Mouse (Mus musculus) heart, adult 2 months (tissue): ENCODE measurements around the gene Slc48a1. TPM values are rescaled to one million over a fixed set of nuclear protein-coding genes. Genes with fewer than 3 reads are reported as not detected.

ENCODE experiments used
- DNase-seq, 2 experiments: peaks; one replicate each; pipeline ENCODE4 v3.0.0; 2021
- H3K27ac ChIP-seq: fragments of 200-600 bp; 2 replicates; pipeline ENCODE4 v1.8.1; 2022
- H3K27me3 ChIP-seq: fragments of 200-500 bp; 2 replicates; pipeline ENCODE4 v1.6.1; 2012; ENCODE audit warnings: mild to moderate bottlenecking, low read length, inconsistent platforms, mixed read lengths; ENCODE audit not compliant: control insufficient read depth, insufficient read depth
- H3K36me3 ChIP-seq: fragments of 200-500 bp; 2 replicates; pipeline ENCODE4 v1.6.1; 2012; ENCODE audit warnings: low read length, inconsistent platforms; ENCODE audit not compliant: control insufficient read depth, insufficient read depth
- H3K4me1 ChIP-seq: fragments of 200-500 bp; 2 replicates; pipeline ENCODE4 v1.6.1; 2011; ENCODE audit warnings: low read length; ENCODE audit not compliant: control insufficient read depth, insufficient read depth
- H3K4me3 ChIP-seq: fragments of 200-600 bp; 2 replicates; pipeline ENCODE4 v1.8.1; 2022
- H3K79me2 ChIP-seq: fragments of 200-500 bp; replicated peaks from 2 replicates; pipeline ENCODE4 v1.6.1; 2012; ENCODE audit warnings: mild to moderate bottlenecking, inconsistent platforms, low read length, moderate library complexity, mixed read lengths; ENCODE audit not compliant: control insufficient read depth, insufficient read depth
- H3K9ac ChIP-seq: fragments of 200-500 bp; 2 replicates; pipeline ENCODE4 v1.6.1; 2012; ENCODE audit warnings: low read depth, mild to moderate bottlenecking, control low read depth, inconsistent platforms, low read length, mixed read lengths
- CTCF ChIP-seq: fragments of 200-600 bp; IDR thresholded peaks from 2 replicates; pipeline ENCODE4 v1.8.1; 2022; ENCODE audit warnings: antibody characterized with exemption, mild to moderate bottlenecking, moderate library complexity
- EP300 ChIP-seq: fragments of 200-500 bp; IDR thresholded peaks from 2 replicates; pipeline ENCODE4 v1.6.1; 2011; ENCODE audit warnings: low read depth, low read length, control low read depth; ENCODE audit not compliant: insufficient read depth
- POLR2A ChIP-seq: fragments of 200-500 bp; IDR thresholded peaks from 2 replicates; pipeline ENCODE4 v1.6.1; 2011; ENCODE audit warnings: mild to moderate bottlenecking, low read depth, low read length, control low read depth; ENCODE audit not compliant: insufficient read depth
- WGBS: fragments of 180-500 bp; shearing (Covaris S2); methylation state at CpG from one replicate; pipeline ENCODE4 v1.1.7; 2018; 5-methylcytosine and 5-hydroxymethylcytosine counted together
- intact Hi-C: fragments of 180-260 bp; cut with DNase I; formaldehyde crosslinking; loops from one replicate; pipeline ENCODE4 v1.15.1; 2025
- polyA plus RNA-seq: library from polyadenylated mRNA; depleted of rRNA; stranded (reverse); fragments of >200 nt; gene quantifications from 2 replicates; pipeline ENCODE4 v1.2.3, GENCODE M21; 2012
- total RNA-seq, 2 experiments: library from RNA; stranded (reverse); gene quantifications; 2 replicates each; pipeline ENCODE4 v1.2.3; 2021

Slc48a1 gene
- total and polyA plus RNA-seq, 3 experiments = 72.7 to 85.3 (median 73.0) TPM

GRCm38 (mm10) chr15:97837491-97838061 lies 59.3 kb downstream of the Slc48a1 start:
- DNase-seq = peak; percentile 50 to 66
- TF ChIP-seq EP300 (0 out of 2 replicates have a peak, but pooled peaks have one; percentile 47), CTCF (no peak)
- H3K27me3 ChIP-seq = no peaks in the 10 kb centered on the region
- WGBS = 5% methylated on average over 8 of the region's 8 CpGs
- no peak overlapping the region for H3K9ac ChIP-seq
- no peak overlapping the region for H3K4me3 ChIP-seq
- intact Hi-C loops = no loop called here
- H3K36me3 ChIP-seq = peaks cover 4% of the 10 kb centered on the region
- H3K27ac ChIP-seq = peak overlapping the region; percentile 53
- H3K4me1 ChIP-seq = peaks cover 37% of the 10 kb centered on the region
- H3K79me2 ChIP-seq = no peaks in the 10 kb centered on the region

- WGBS = 57% methylated on average over 4 of the region's 4 CpGs
- H3K4me3 ChIP-seq = no peak overlapping the region
- no peaks in the 10 kb centered on the region for H3K79me2 ChIP-seq
- H3K4me1 ChIP-seq = peaks cover 34% of the 10 kb centered on the region
- H3K9ac ChIP-seq = no peak overlapping the region
- peaks cover 4% of the 10 kb centered on the region for H3K36me3 ChIP-seq
- peak overlapping the region; percentile 53 for H3K27ac ChIP-seq
- no peaks in the 10 kb centered on the region for H3K27me3 ChIP-seq
- intact Hi-C loops = no loop called here
- TF ChIP-seq EP300 (no peak), POLR2A (no peak), CTCF (no peak)
- DNase-seq = peak; percentile 47 to 58
Measured at GRCm38 (mm10) chr15:97838395-97838794, 60.1 kb downstream of the Slc48a1 start.

GRCm38 (mm10) chr15:97839012-97839411 lies 60.7 kb downstream of the Slc48a1 start:
- peak overlapping the region; percentile 85 for H3K27ac ChIP-seq
- peaks cover 34% of the 10 kb centered on the region for H3K4me1 ChIP-seq
- no peaks in the 10 kb centered on the region for H3K79me2 ChIP-seq
- DNase-seq = no peak
- WGBS = 100% methylated on average over 2 of the region's 2 CpGs
- TF ChIP-seq POLR2A (no peak), CTCF (no peak), EP300 (no peak)
- peaks cover 4% of the 10 kb centered on the region for H3K36me3 ChIP-seq
- no peak overlapping the region for H3K9ac ChIP-seq
- no peaks in the 10 kb centered on the region for H3K27me3 ChIP-seq
- no peak overlapping the region for H3K4me3 ChIP-seq
- intact Hi-C loops = no loop called here

GRCm38 (mm10) chr15:97839473-97839872 lies 61.2 kb downstream of the Slc48a1 start:
- H3K4me3 ChIP-seq = no peak overlapping the region
- intact Hi-C loops = no loop called here
- no peaks in the 10 kb centered on the region for H3K79me2 ChIP-seq
- no peaks in the 10 kb centered on the region for H3K27me3 ChIP-seq
- TF ChIP-seq POLR2A = no peak; the same call in 1 of the 2 replicates
- peak; percentile 53; the same call in 1 of the 2 replicates for TF ChIP-seq EP300
- no peak for TF ChIP-seq CTCF
- H3K4me1 ChIP-seq = peaks cover 34% of the 10 kb centered on the region
- H3K27ac ChIP-seq = peak overlapping the region; percentile 85
- DNase-seq = peak in 1 of 2 experiments; percentile 38
- no peak overlapping the region for H3K9ac ChIP-seq
- 19% methylated on average over 4 of the region's 4 CpGs for whole genome bisulfite sequencing
- H3K36me3 ChIP-seq = peaks cover 4% of the 10 kb centered on the region

- TF ChIP-seq CTCF (peak; percentile 67), EP300 (peak; percentile 81; the same call in 1 of the 2 replicates), POLR2A (no peak)
- Histone ChIP-seq H3K79me2 (no peaks in the 10 kb centered on the region), H3K27me3 (no peaks in the 10 kb centered on the region), H3K4me1 (peaks cover 34% of the 10 kb centered on the region), H3K27ac (peak overlapping the region; percentile 85), H3K9ac (0 out of 2 replicates have a peak overlapping the region, but pooled peaks have one; percentile 17), H3K36me3 (peaks cover 4% of the 10 kb centered on the region), H3K4me3 (no peak overlapping the region)
- WGBS = 8% methylated on average over 3 of the region's 3 CpGs
- DNase-seq = peak; percentile 85 to 89
- intact Hi-C loops = loop anchor here (2.0 kb wide), 1 partner anchor 29 kb away; no protein-coding TSS in a partner anchor
Measured at GRCm38 (mm10) chr15:97839991-97840455, 61.7 kb downstream of the Slc48a1 start.

GRCm38 (mm10) chr15:97840781-97841180 lies 62.5 kb downstream of the Slc48a1 start:
- Histone ChIP-seq H3K27me3 (no peaks in the 10 kb centered on the region), H3K4me1 (peaks cover 34% of the 10 kb centered on the region), H3K79me2 (no peaks in the 10 kb centered on the region), H3K27ac (peak overlapping the region; percentile 85), H3K9ac (no peak overlapping the region), H3K36me3 (peaks cover 4% of the 10 kb centered on the region), H3K4me3 (no peak overlapping the region)
- intact Hi-C loops = loop anchor here (2.0 kb wide), 1 partner anchor 30 kb away; no protein-coding TSS in a partner anchor
- TF ChIP-seq CTCF = peak; percentile 71
- TF ChIP-seq EP300 = no peak
- no peak for TF ChIP-seq POLR2A
- DNase-seq = peak in 1 of 2 experiments; percentile 20
- WGBS = 44% methylated on average over 1 of the region's 1 CpGs
